Mouse (Mus musculus) kidney, adult 2 months (tissue): ENCODE measurements around the gene 1700012B07Rik.

Experiments
- CTCF ChIP-seq: fragments of 200-500 bp; conservative IDR thresholded peaks from 2 replicates; pipeline ENCODE4 v1.5.1; 2011; ENCODE audit warnings: low read depth, mild to moderate bottlenecking, control low read depth, low read length, moderate library complexity, mixed read lengths; ENCODE audit not compliant: insufficient read depth, insufficient read length
- POLR2A ChIP-seq: fragments of 200-500 bp; IDR thresholded peaks from one replicate; pipeline ENCODE4 v1.6.1; 2011; ENCODE audit warnings: low read depth, low read length, control low read depth

GRCm38 (mm10) chr11:109797531-109797930, 30.3 kb downstream of the 1700012B07Rik start:
- TF ChIP-seq CTCF: no peak
- TF ChIP-seq POLR2A: no peak
